Mouse (Mus musculus): ENCODE data around the gene Pitpnm3. TPM values are rescaled to one million over a fixed set of nuclear protein-coding genes. Genes with fewer than 3 reads are reported as not detected.

Pitpnm3 gene
- polyA plus RNA-seq, 1 experiment from 2014 or later = 5.3 TPM

DNA sequence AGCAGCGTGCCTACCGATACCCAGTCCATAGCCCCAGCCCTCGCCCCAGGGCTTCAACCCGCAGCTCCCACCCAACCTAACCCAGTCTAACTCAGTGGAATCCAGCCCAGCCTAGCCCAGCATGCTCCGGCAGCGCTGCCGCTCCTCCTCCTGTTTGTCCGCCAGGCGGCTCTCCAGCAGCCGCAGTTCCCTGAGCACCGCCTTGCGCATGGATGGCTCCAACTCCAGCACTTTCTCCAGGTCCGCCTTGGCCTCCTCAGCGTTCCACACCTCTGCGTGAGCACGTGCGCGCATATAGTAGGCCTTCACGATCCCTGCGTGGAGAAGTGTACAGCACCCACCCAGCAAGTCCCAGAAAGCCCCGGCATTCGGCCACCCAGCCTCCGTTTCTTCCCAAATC lies 106.4 kb downstream of the Pitpnm3 start:
- Histone ChIP-seq H3K36me3 (no peaks in the 10 kb centered on the region), H3K4me3 (replicated peaks) (no peak overlapping the region), H3K27ac (replicated peaks) (no peak overlapping the region), H3K4me2 (peak overlapping the region; percentile 23), H3K4me1 (peaks cover 10% of the 10 kb centered on the region), H3K9me3 (replicated peaks) (no peaks in the 10 kb centered on the region), H3K9ac (replicated peaks) (no peak overlapping the region), H3K27me3 (replicated peaks) (peaks cover 15% of the 10 kb centered on the region)
- WGBS = 20% methylated on average over 23 of the region's 23 CpGs
- no peak for ATAC-seq (ENCODE audit: low FRiP score)

DNA sequence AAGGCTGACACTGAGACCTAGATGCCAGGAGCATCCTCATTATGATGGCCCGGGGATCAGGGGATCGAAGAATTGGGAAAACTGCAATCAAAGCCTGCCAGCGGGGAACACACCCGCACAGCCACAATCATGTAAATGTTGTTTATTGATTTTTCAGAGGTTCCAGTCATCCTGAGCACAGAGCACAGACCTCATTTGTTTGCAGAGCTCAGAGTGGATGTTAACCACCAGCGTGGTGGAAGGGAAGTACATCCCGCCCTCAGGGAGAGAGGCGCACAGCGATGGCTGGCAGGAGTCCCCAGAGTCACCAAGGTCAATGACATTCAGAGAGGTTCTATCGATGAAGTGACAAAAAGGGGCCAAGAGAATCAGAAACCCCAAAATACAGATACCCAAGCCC lies 107.7 kb downstream of the Pitpnm3 start:
- Histone ChIP-seq H3K4me1 (peaks cover 22% of the 10 kb centered on the region), H3K9me3 (replicated peaks) (no peaks in the 10 kb centered on the region), H3K4me2 (no peak overlapping the region), H3K4me3 (replicated peaks) (no peak overlapping the region), H3K27me3 (replicated peaks) (peaks cover 15% of the 10 kb centered on the region), H3K36me3 (no peaks in the 10 kb centered on the region), H3K27ac (replicated peaks) (no peak overlapping the region), H3K9ac (replicated peaks) (no peak overlapping the region)
- WGBS = 83% methylated on average over 9 of the region's 9 CpGs
- ATAC-seq (ENCODE audit: low FRiP score) = no peak

DNA sequence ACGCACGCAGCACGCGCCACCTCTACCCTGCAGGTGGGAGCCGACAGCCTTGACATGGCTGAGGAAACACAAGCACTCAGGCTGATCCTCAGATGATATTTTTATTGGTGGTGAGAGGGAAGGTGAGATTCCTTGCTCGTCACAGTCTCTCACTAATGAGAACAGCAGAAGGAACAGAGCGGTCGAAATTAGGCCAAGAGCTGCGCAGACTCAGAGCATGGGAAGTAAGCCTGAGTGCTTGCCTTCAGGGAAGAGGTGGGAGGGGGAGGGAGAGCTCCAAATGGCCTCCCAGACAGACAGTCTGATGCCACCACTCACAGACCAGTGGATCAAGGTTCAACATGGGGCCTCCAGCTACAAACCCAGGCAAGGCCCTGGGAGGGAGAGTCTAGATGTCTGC lies 109.1 kb downstream of the Pitpnm3 start:
- Histone ChIP-seq H3K27ac (replicated peaks) (no peak overlapping the region), H3K4me2 (no peak overlapping the region), H3K9ac (replicated peaks) (no peak overlapping the region), H3K36me3 (no peaks in the 10 kb centered on the region), H3K4me3 (replicated peaks) (no peak overlapping the region), H3K9me3 (replicated peaks) (no peaks in the 10 kb centered on the region), H3K27me3 (replicated peaks) (peaks cover 15% of the 10 kb centered on the region), H3K4me1 (peaks cover 24% of the 10 kb centered on the region)
- ATAC-seq (ENCODE audit: low FRiP score) = no peak
- 84% methylated on average over 9 of the region's 9 CpGs for WGBS

DNA sequence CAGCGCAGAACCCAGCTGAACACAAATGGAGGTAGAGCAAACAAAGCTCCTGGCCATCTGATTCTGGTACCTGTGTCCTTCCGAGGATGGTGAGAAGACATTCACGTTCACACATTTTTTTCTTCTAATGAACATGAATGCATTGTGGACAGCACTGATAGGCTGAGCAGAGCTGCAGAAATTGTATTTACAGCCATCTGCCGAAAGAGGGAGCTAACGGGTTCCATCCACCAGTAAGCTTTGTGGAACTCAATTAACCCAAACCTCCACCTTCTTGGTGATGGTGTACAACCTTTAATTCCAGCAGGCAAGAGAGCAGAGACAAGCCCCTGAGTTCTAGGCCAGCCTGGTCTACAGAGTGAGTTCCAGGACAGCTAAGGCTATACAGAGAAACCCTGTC lies 109.7 kb downstream of the Pitpnm3 start:
- Histone ChIP-seq H3K4me2 (no peak overlapping the region), H3K27me3 (replicated peaks) (peaks cover 15% of the 10 kb centered on the region), H3K4me1 (peaks cover 24% of the 10 kb centered on the region), H3K27ac (replicated peaks) (no peak overlapping the region), H3K36me3 (no peaks in the 10 kb centered on the region), H3K9me3 (replicated peaks) (no peaks in the 10 kb centered on the region), H3K9ac (replicated peaks) (no peak overlapping the region), H3K4me3 (replicated peaks) (no peak overlapping the region)
- no peak for ATAC-seq (ENCODE audit: low FRiP score)
- WGBS = 46% methylated on average over 5 of the region's 5 CpGs

DNA sequence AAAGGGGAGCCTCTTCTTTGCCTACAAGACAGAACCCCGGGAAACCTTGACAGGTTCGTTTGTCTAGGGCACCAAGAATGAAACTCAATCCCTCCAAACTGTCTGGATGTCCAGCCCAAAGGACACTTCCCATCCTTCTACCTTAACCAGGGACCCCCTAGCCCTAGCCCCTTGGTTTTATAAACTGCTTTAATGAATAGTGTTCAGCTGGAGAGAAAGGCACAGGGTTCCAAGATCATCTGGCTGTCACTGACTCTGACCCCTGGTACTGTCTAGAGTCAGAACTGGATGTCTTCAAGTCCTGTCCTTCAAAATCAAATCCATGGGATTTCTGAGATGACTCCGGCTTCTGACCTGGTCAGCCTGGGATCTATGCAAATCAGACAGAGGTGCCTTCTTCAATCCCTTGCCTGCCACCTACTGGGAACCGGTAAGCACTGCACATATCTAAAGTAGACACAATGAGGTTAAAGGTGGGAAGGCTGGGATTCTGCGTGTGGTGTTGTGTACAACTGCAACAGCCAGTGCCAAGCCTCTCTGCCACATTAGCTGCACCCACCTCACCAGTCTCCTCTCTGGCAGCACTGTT lies 111.3 kb downstream of the Pitpnm3 start:
- peaks cover 21% of the 10 kb centered on the region for H3K4me1 ChIP-seq
- H3K27me3 ChIP-seq (replicated peaks) = peaks cover 11% of the 10 kb centered on the region; the same call in 1 of the 2 replicates
- no peak overlapping the region for H3K4me3 ChIP-seq (replicated peaks)
- no peaks in the 10 kb centered on the region for H3K9me3 ChIP-seq (replicated peaks)
- WGBS = 24% methylated on average over 5 of the region's 5 CpGs
- peak; percentile 40; the same call in 1 of the 2 replicates for ATAC-seq (ENCODE audit: low FRiP score)
- H3K9ac ChIP-seq (replicated peaks) = no peak overlapping the region
- H3K36me3 ChIP-seq = no peaks in the 10 kb centered on the region
- no peak overlapping the region for H3K4me2 ChIP-seq
- no peak overlapping the region for H3K27ac ChIP-seq (replicated peaks)

DNA sequence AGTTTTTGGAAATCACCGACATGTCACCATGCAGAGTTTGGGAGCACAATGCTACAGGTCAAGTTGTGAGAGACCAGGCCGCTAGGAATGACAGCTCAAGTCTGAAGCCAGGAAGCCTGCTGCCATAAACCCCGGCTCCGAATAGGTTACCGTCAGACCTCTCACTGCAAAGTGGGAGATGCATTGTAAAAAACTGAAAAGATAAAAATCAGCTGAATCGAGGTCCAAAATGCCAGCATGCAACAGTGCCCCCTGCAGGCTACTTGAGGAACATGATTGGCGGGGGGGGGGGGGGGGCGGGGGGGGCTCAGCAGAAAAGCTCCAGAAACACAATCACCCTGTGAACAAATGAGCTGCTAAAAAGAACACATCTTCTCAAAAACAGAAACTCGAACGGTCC lies 112.0 kb downstream of the Pitpnm3 start:
- H3K27me3 ChIP-seq (replicated peaks) = peaks cover 7% of the 10 kb centered on the region; the same call in 1 of the 2 replicates
- H3K27ac ChIP-seq (replicated peaks) = peak overlapping the region; percentile 45
- H3K36me3 ChIP-seq = no peaks in the 10 kb centered on the region

DNA sequence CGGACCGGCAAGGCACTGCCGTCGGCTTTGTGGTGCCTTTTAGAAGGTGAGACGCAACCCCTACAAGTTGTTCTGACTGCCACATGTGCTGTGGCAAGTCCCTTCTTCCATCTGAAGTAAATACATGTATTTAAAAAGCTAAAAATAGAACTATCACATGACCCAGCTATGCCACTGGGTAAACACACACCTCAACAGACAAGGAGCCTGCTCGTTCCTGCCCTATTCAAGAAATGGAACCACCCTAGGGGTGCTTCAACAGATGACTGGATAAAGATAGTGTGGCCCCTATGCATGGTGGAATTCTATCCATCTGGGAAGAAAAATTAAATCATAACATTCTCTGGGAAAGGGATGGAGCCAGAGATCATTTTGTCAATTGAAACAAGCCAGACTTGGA lies 112.8 kb downstream of the Pitpnm3 start:
- Histone ChIP-seq H3K4me3 (replicated peaks) (no peak overlapping the region), H3K9ac (replicated peaks) (no peak overlapping the region), H3K4me2 (no peak overlapping the region), H3K36me3 (no peaks in the 10 kb centered on the region), H3K27ac (replicated peaks) (no peak overlapping the region), H3K27me3 (replicated peaks) (peaks cover 7% of the 10 kb centered on the region; the same call in 1 of the 2 replicates), H3K9me3 (replicated peaks) (no peaks in the 10 kb centered on the region), H3K4me1 (peaks cover 19% of the 10 kb centered on the region)
- ATAC-seq (ENCODE audit: low FRiP score) = no peak
- WGBS = 88% methylated on average over 6 of the region's 6 CpGs

More for the DNA sequence above, 112.0 kb downstream of the Pitpnm3 start:
- ATAC-seq (ENCODE audit: low FRiP score) = no peak; the same call in 1 of the 2 replicates
- Histone ChIP-seq H3K4me3 (replicated peaks) (no peak overlapping the region), H3K9me3 (replicated peaks) (no peaks in the 10 kb centered on the region), H3K9ac (replicated peaks) (no peak overlapping the region), H3K4me1 (peaks cover 16% of the 10 kb centered on the region), H3K4me2 (no peak overlapping the region)
- 24% methylated on average over 8 of the region's 10 CpGs for WGBS

DNA sequence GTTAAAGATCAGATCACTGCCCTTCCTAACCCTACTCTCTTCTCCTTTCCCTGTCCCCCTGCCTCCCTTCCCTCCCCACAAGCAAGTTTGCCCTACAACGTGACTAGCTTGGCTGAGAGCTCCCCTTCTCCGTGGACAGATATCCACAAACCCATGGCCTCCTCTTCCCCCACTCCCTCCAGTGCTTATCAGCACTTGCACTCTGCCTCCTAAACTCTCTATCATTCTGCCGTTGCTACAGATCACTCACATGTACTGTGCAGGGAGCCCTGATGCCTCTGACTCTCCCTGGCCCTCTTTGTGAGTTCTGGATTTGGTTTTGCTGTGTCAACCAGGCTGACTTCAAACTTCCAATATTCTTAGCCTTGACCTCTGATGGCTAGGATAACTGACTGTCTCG lies 114.6 kb downstream of the Pitpnm3 start:
- Histone ChIP-seq H3K4me3 (replicated peaks) (no peak overlapping the region), H3K4me2 (no peak overlapping the region), H3K9me3 (replicated peaks) (no peaks in the 10 kb centered on the region), H3K9ac (replicated peaks) (no peak overlapping the region), H3K27ac (replicated peaks) (no peak overlapping the region), H3K4me1 (peaks cover 28% of the 10 kb centered on the region), H3K36me3 (no peaks in the 10 kb centered on the region), H3K27me3 (replicated peaks) (peaks cover 7% of the 10 kb centered on the region; the same call in 1 of the 2 replicates)
- 91% methylated on average over 4 of the region's 4 CpGs for WGBS
- no peak for ATAC-seq (ENCODE audit: low FRiP score)

DNA sequence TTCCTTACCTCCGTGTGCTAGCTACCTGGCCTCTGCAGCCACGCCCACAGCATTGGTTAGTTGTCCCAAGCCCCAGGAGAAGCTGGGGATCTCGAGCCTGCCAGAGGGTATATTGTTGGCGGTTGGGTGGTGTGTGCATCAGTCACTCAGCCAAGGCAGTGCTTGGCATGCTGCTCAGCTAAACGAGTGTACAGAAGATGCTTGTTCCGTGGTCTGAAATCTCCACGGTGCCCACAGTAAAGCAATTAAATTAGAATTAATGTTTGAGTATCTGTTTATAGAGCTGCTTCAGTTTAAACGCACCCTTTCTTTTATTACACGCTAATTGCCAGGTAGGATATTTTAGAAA lies 118.4 kb downstream of the Pitpnm3 start:
- H3K9me3 ChIP-seq (replicated peaks) = no peaks in the 10 kb centered on the region
- 0 out of 2 replicates have a peak overlapping the region, but pooled peaks have one; percentile 28 for H3K27ac ChIP-seq (replicated peaks)
- WGBS = 43% methylated on average over 9 of the region's 9 CpGs
- no peak for ATAC-seq (ENCODE audit: low FRiP score)
- 0 out of 2 replicates have a peak, but pooled peaks cover 4% of the 10 kb centered on the region for H3K27me3 ChIP-seq (replicated peaks)
- H3K4me1 ChIP-seq = peaks cover 19% of the 10 kb centered on the region
- no peak overlapping the region for H3K9ac ChIP-seq (replicated peaks)
- no peak overlapping the region for H3K4me3 ChIP-seq (replicated peaks)
- H3K36me3 ChIP-seq = no peaks in the 10 kb centered on the region
- H3K4me2 ChIP-seq = no peak overlapping the region

DNA sequence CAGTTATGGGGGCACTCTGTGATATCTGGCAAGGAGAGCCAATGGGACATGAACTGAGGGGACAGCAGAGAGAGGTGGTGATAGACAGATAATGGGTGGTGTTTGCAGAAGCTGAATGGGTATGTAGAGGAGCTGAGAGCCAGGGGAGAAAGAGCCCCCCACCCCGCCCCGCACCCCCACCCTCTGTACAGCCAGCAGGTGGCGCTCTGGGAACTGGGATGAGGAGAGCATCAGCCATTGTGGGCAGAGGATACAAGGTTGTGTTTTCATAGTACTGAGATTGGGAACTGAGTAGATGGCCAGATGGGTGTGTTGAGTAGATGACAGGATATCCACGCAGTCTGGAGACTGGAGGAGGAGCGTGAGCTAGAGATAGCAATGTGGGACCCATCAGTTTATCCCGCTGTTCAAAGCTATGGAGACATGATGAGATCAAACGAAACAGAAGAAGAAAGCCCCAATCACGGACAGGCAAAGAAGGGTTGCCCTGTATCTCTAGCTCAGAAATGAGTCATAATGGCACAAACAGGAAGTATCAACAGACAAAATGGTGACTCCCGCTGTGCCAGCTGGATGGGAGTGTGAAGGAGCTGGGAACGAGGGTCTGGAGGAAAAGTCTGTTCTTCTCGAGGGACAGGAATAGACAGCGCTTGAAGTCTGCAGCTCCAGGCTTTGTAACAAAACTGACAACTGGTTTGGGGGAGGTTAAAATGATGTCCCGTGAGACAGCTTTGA lies 118.9 kb downstream of the Pitpnm3 start:
- no peak for ATAC-seq (ENCODE audit: low FRiP score)
- Histone ChIP-seq H3K9ac (replicated peaks) (no peak overlapping the region), H3K36me3 (no peaks in the 10 kb centered on the region), H3K4me1 (peaks cover 25% of the 10 kb centered on the region), H3K9me3 (replicated peaks) (no peaks in the 10 kb centered on the region), H3K4me3 (replicated peaks) (no peak overlapping the region), H3K4me2 (no peak overlapping the region), H3K27me3 (replicated peaks) (0 out of 2 replicates have a peak, but pooled peaks cover 4% of the 10 kb centered on the region), H3K27ac (replicated peaks) (0 out of 2 replicates have a peak overlapping the region, but pooled peaks have one; percentile 28)
- WGBS = 81% methylated on average over 13 of the region's 13 CpGs

DNA sequence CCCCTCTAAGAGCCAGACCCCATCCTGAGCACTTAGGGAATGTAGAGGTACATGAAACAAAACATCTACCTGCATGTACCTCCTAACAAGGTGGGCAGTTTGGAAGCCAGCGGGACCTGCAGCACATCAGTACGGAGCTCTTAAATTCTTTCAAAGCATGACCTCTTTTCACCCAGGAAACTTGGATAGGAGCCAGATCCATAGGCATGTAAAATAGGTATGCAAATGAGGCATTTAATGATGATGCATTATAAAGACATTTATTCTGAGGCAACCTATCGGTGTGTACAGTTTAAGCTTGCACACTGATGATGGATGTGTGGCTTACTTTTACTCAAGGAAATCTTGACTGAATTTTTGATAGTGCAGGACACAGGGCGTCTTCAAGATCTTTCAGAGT lies 120.9 kb downstream of the Pitpnm3 start:
- Histone ChIP-seq H3K27me3 (replicated peaks) (0 out of 2 replicates have a peak, but pooled peaks cover 4% of the 10 kb centered on the region), H3K27ac (replicated peaks) (no peak overlapping the region), H3K9me3 (replicated peaks) (no peaks in the 10 kb centered on the region), H3K9ac (replicated peaks) (no peak overlapping the region), H3K36me3 (no peaks in the 10 kb centered on the region), H3K4me1 (peaks cover 45% of the 10 kb centered on the region), H3K4me3 (replicated peaks) (no peak overlapping the region), H3K4me2 (no peak overlapping the region)
- ATAC-seq (ENCODE audit: low FRiP score) = no peak
- WGBS = 47% methylated on average over 4 of the region's 4 CpGs

DNA sequence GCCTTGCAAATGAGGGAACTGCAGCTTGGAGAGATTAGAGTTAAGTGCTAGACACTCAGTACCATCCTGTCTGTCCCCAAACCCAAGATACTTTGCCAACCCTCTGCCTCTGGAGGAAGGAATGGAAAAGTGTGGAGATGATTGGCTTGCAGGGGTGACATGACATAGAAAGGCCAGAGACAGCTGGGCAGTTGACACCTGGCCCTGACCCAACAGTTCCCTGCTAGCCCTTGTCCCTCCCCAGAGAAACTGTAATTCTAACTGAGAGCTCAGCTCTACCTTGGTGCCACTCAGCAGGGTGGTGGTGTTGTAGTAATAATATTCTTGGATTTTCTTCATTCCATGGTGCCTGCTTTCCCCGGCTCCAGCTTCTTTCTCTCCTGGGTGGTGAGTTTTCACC lies 123.6 kb downstream of the Pitpnm3 start:
- no peak overlapping the region for H3K4me3 ChIP-seq (replicated peaks)
- 0 out of 2 replicates have a peak, but pooled peaks cover 4% of the 10 kb centered on the region for H3K27me3 ChIP-seq (replicated peaks)
- H3K9me3 ChIP-seq (replicated peaks) = no peaks in the 10 kb centered on the region
- H3K9ac ChIP-seq (replicated peaks) = no peak overlapping the region
- peak overlapping the region; percentile 38; the same call in 1 of the 2 replicates for H3K27ac ChIP-seq (replicated peaks)
- 0 out of 2 replicates have a peak, but pooled peaks have one; percentile 13 for ATAC-seq (ENCODE audit: low FRiP score)
- whole genome bisulfite sequencing = 63% methylated on average over 1 of the region's 1 CpGs
- no peaks in the 10 kb centered on the region for H3K36me3 ChIP-seq
- peaks cover 42% of the 10 kb centered on the region for H3K4me1 ChIP-seq
- 0 out of 2 replicates have a peak overlapping the region, but pooled peaks have one; percentile 2 for H3K4me2 ChIP-seq
